Mouse (Mus musculus): ENCODE measurements around the gene Crcp. TPM values are rescaled to one million over a fixed set of nuclear protein-coding genes. Genes with fewer than 3 reads are reported as not detected.

The Crcp gene
- polyA plus RNA-seq, 1 experiment, result 9.7 TPM

DNA sequence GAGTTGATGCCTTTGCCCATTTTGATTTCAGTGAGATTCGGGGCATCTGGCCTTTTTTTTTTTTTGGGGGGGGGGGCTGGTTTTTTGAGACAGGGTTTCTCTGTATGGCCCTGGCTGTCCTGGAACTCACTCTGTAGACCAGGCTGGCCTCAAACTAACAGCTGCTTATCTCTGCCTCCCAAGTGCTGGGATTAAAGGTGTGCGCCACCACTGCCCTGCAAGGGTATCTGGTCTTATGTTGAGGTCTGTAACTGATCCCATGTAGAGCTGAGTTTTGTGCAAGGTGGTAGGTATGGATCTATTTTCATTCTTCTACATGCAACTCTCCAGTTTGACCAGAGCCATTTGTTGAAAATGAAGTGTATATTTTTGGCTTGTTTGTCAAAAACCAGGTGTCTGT, 27.2 kb downstream of the Crcp start:
- peaks cover 7% of the 10 kb centered on the region for H3K36me3 ChIP-seq (ENCODE audit: control insufficient read depth, insufficient read depth, low read length)
- H3K27ac ChIP-seq (ENCODE audit: insufficient read depth, low read depth, low read length), result no peak overlapping the region
- no peaks in the 10 kb centered on the region for H3K27me3 ChIP-seq (ENCODE audit: control insufficient read depth, insufficient read depth, low read length)
- 83% methylated on average over 2 of the region's 2 CpGs for WGBS
- no peaks in the 10 kb centered on the region for H3K4me1 ChIP-seq (ENCODE audit: control insufficient read depth, insufficient read depth, insufficient read length, low read length)
- H3K4me3 ChIP-seq (ENCODE audit: low read depth, low read length), result no peak overlapping the region
- TF ChIP-seq CTCF (IDR thresholded peaks at IDR 0.05; ENCODE audit: extremely low read depth, insufficient read length, insufficient replicate concordance, low read depth, low read length), result no peak
- no peak for TF ChIP-seq POLR2A (IDR thresholded peaks at IDR 0.05; ENCODE audit: low read depth, low read length)

GRCm38 (mm10) chr5:130059413-130060328, 30.6 kb downstream of the Crcp start:
- TF ChIP-seq POLR2A (IDR thresholded peaks at IDR 0.05; ENCODE audit: low read depth, low read length) (no peak), CTCF (IDR thresholded peaks at IDR 0.05; ENCODE audit: extremely low read depth, insufficient read length, insufficient replicate concordance, low read depth, low read length) (no peak)
- no peak overlapping the region for H3K4me3 ChIP-seq (ENCODE audit: low read depth, low read length)
- peaks cover 2% of the 10 kb centered on the region for H3K36me3 ChIP-seq (ENCODE audit: control insufficient read depth, insufficient read depth, low read length)
- H3K27me3 ChIP-seq (ENCODE audit: control insufficient read depth, insufficient read depth, low read length), result no peaks in the 10 kb centered on the region
- 75% methylated on average over 12 of the region's 12 CpGs for WGBS
- H3K27ac ChIP-seq (ENCODE audit: insufficient read depth, low read depth, low read length), result peak overlapping the region; percentile 10
- H3K4me1 ChIP-seq (ENCODE audit: control insufficient read depth, insufficient read depth, insufficient read length, low read length), result no peaks in the 10 kb centered on the region

- Histone ChIP-seq H3K4me3 (ENCODE audit: low read depth, low read length) (no peak overlapping the region), H3K4me1 (ENCODE audit: control insufficient read depth, insufficient read depth, insufficient read length, low read length) (no peaks in the 10 kb centered on the region), H3K27ac (ENCODE audit: insufficient read depth, low read depth, low read length) (no peak overlapping the region), H3K27me3 (ENCODE audit: control insufficient read depth, insufficient read depth, low read length) (no peaks in the 10 kb centered on the region), H3K36me3 (ENCODE audit: control insufficient read depth, insufficient read depth, low read length) (peaks cover 2% of the 10 kb centered on the region)
- 55% methylated on average over 4 of the region's 4 CpGs for WGBS
- TF ChIP-seq POLR2A (IDR thresholded peaks at IDR 0.05; ENCODE audit: low read depth, low read length) (no peak), CTCF (IDR thresholded peaks at IDR 0.05; ENCODE audit: extremely low read depth, insufficient read length, insufficient replicate concordance, low read depth, low read length) (no peak)
These were observed 31.2 kb downstream of the Crcp start for GRCm38 (mm10) chr5:130060329-130060665.

DNA sequence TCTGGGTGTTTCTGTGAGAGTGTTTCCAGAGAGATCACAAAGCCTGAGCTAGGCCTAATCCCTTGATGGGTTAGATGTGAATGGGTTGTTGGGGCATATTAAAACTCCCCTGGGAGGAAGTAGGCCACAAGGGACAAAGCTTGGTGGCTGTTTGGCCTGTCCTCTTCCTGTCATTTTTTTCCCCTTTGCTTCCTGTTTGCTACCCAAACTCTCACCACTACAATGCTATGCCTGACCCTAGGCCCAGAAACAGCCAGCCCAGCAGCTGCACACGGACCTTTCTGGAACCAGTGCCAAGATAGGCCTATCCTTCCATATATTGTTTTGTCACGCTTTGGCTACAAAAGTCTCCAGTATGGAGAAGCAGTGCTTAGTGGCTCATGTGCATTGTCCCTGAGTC, 33.0 kb downstream of the Crcp start:
- WGBS, result 58% methylated on average over 2 of the region's 2 CpGs
- H3K36me3 ChIP-seq (ENCODE audit: control insufficient read depth, insufficient read depth, low read length), result peaks cover 2% of the 10 kb centered on the region

DNA sequence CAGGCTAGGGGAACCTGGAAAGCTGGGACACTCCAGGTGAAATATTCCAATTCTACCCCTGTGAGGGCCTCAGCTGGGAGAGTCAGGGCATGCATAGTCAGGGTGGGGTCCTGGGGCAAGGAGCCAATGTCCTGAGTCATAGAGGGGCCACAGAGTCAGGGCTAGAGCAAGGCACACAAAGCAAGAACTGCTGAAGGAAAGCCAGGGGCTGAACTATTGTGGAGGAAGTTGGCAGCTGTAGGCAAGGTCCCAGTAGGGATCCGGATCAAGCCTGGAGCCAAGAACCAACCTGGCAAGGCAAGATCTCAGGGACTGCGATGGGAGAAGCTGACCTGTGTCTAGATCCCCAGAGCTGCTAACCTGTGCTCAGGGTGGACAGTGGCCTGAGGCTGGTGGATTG, 34.7 kb downstream of the Crcp start:
- 63% methylated on average over 2 of the region's 2 CpGs for WGBS
- Histone ChIP-seq H3K36me3 (ENCODE audit: control insufficient read depth, insufficient read depth, low read length) (peaks cover 2% of the 10 kb centered on the region), H3K4me3 (ENCODE audit: low read depth, low read length) (no peak overlapping the region), H3K27me3 (ENCODE audit: control insufficient read depth, insufficient read depth, low read length) (no peaks in the 10 kb centered on the region), H3K27ac (ENCODE audit: insufficient read depth, low read depth, low read length) (no peak overlapping the region), H3K4me1 (ENCODE audit: control insufficient read depth, insufficient read depth, insufficient read length, low read length) (no peaks in the 10 kb centered on the region)
- TF ChIP-seq POLR2A (IDR thresholded peaks at IDR 0.05; ENCODE audit: low read depth, low read length) (no peak), CTCF (IDR thresholded peaks at IDR 0.05; ENCODE audit: extremely low read depth, insufficient read length, insufficient replicate concordance, low read depth, low read length) (no peak)

More for the DNA sequence above, 33.0 kb downstream of the Crcp start:
- no peaks in the 10 kb centered on the region for H3K4me1 ChIP-seq (ENCODE audit: control insufficient read depth, insufficient read depth, insufficient read length, low read length)
- no peaks in the 10 kb centered on the region for H3K27me3 ChIP-seq (ENCODE audit: control insufficient read depth, insufficient read depth, low read length)
- H3K4me3 ChIP-seq (ENCODE audit: low read depth, low read length), result no peak overlapping the region
- no peak overlapping the region for H3K27ac ChIP-seq (ENCODE audit: insufficient read depth, low read depth, low read length)
- TF ChIP-seq POLR2A (IDR thresholded peaks at IDR 0.05; ENCODE audit: low read depth, low read length) (no peak), CTCF (IDR thresholded peaks at IDR 0.05; ENCODE audit: extremely low read depth, insufficient read length, insufficient replicate concordance, low read depth, low read length) (no peak)

- H3K27me3 ChIP-seq (ENCODE audit: control insufficient read depth, insufficient read depth, low read length), result no peaks in the 10 kb centered on the region
- no peaks in the 10 kb centered on the region for H3K36me3 ChIP-seq (ENCODE audit: control insufficient read depth, insufficient read depth, low read length)
- no peak overlapping the region for H3K27ac ChIP-seq (ENCODE audit: insufficient read depth, low read depth, low read length)
- H3K4me1 ChIP-seq (ENCODE audit: control insufficient read depth, insufficient read depth, insufficient read length, low read length), result no peaks in the 10 kb centered on the region
- WGBS, result 94% methylated on average over 1 of the region's 1 CpGs
- H3K4me3 ChIP-seq (ENCODE audit: low read depth, low read length), result no peak overlapping the region
- TF ChIP-seq POLR2A (IDR thresholded peaks at IDR 0.05; ENCODE audit: low read depth, low read length) (no peak), CTCF (IDR thresholded peaks at IDR 0.05; ENCODE audit: extremely low read depth, insufficient read length, insufficient replicate concordance, low read depth, low read length) (no peak)
These were observed 36.5 kb downstream of the Crcp start for GRCm38 (mm10) chr5:130065579-130065978.

DNA sequence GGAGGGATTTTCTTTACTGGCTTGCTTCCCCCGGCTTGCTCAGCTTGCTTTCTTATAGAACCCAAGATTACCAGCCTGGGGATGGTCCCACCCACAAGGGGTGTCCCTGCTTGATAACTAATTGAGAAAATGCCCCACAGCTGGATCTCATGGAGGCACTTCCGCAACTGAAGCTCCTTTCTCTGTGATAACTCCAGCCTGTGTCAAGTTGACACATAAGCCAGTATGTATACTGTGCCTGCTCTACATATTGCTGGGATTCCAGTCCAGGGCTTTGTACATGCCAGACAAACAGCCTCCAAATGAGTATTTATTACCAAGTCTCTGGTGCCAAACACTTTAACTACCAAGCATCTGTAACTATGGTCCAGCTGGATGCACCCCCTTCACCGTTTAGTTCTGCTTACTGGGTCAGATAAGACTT, 38.8 kb downstream of the Crcp start:
- WGBS, result 66% methylated on average over 3 of the region's 3 CpGs
- Histone ChIP-seq H3K27me3 (ENCODE audit: control insufficient read depth, insufficient read depth, low read length) (no peaks in the 10 kb centered on the region), H3K4me3 (ENCODE audit: low read depth, low read length) (no peak overlapping the region), H3K36me3 (ENCODE audit: control insufficient read depth, insufficient read depth, low read length) (no peaks in the 10 kb centered on the region), H3K27ac (ENCODE audit: insufficient read depth, low read depth, low read length) (no peak overlapping the region), H3K4me1 (ENCODE audit: control insufficient read depth, insufficient read depth, insufficient read length, low read length) (no peaks in the 10 kb centered on the region)
- no peak for TF ChIP-seq CTCF (IDR thresholded peaks at IDR 0.05; ENCODE audit: extremely low read depth, insufficient read length, insufficient replicate concordance, low read depth, low read length)
- no peak for TF ChIP-seq POLR2A (IDR thresholded peaks at IDR 0.05; ENCODE audit: low read depth, low read length)
